Mouse (Mus musculus) spleen, adult 2 months (tissue): ENCODE data around the gene Ryr2.

Source experiments
- CTCF ChIP-seq: fragments of 200-500 bp; IDR thresholded peaks from 2 replicates; pipeline ENCODE4 v1.5.1; 2011; ENCODE audit warnings: mild to moderate bottlenecking, inconsistent platforms; ENCODE audit not compliant: insufficient read depth, insufficient read length, insufficient replicate concordance; ENCODE audit errors: extremely low read depth
- POLR2A ChIP-seq: fragments of 200-500 bp; IDR thresholded peaks from 2 replicates; pipeline ENCODE4 v1.6.1; 2011; ENCODE audit warnings: low read depth, low read length, inconsistent platforms

DNA sequence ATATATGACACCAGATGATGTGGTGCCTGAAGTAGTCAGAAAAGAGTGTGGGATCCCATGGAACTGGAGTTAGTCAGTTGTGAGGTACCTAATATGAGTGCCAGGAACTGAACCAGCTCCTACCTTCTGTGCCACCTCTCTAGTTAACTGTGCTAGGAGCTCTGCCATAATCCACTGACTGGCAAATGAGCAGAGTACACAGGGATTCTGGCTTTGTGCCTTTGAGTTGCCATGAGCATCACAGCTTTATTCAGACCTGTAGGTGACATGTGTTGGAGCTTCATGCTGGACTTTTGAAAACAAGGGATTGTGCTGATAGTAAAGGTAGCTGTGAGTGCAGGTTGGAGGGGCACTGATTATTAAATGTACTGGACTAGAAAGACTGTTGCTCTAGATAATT is 539.4 kb downstream of the Ryr2 start:
- no peak for TF ChIP-seq CTCF
- TF ChIP-seq POLR2A: no peak
